Mouse (Mus musculus) liver (tissue): ENCODE measurements around the gene Snurf.

ENCODE experiments used
- DNase-seq: peaks from one replicate; pipeline ENCODE4 v3.0.0-alpha.2; 2020; ENCODE audit warnings: mixed read lengths

Gene Snurf

GRCm38 (mm10) chr7:60004606-60005330 lies at the start of gene Snurf, which contains the start of gene Gm38393:
Gene Snurf, minus strand, starts transcription at chr7:60005049.
Gene Gm38393, minus strand, starts transcription at chr7:60005064.
- DNase-seq = peak; percentile 44

GRCm38 (mm10) chr7:60047481-60048201 lies 42.8 kb upstream of the Snurf start:
- DNase-seq = no peak

- no peak for DNase-seq
Measured at GRCm38 (mm10) chr7:60013186-60013585, 8.3 kb upstream of the Snurf start.

GRCm38 (mm10) chr7:60007727-60008360 lies 3.0 kb upstream of the Snurf start:
- DNase-seq = no peak

- DNase-seq = no peak
Measured at GRCm38 (mm10) chr7:60006262-60006661, 1.4 kb upstream of the Snurf start.

- peak; percentile 30 for DNase-seq
Measured at GRCm38 (mm10) chr7:60003921-60004605, 786 bp downstream of the Snurf start.

- peak; percentile 10 for DNase-seq
Measured at GRCm38 (mm10) chr7:60003006-60003865, 1.6 kb downstream of the Snurf start.

- DNase-seq = no peak
Measured at GRCm38 (mm10) chr7:59978646-59979045, 26.2 kb downstream of the Snurf start.
